Mouse (Mus musculus): ENCODE measurements around the gene Pakap.
A peak's percentile ranks its signal among the peaks of the same experiment; 100 is the strongest.

The Pakap gene

DNA sequence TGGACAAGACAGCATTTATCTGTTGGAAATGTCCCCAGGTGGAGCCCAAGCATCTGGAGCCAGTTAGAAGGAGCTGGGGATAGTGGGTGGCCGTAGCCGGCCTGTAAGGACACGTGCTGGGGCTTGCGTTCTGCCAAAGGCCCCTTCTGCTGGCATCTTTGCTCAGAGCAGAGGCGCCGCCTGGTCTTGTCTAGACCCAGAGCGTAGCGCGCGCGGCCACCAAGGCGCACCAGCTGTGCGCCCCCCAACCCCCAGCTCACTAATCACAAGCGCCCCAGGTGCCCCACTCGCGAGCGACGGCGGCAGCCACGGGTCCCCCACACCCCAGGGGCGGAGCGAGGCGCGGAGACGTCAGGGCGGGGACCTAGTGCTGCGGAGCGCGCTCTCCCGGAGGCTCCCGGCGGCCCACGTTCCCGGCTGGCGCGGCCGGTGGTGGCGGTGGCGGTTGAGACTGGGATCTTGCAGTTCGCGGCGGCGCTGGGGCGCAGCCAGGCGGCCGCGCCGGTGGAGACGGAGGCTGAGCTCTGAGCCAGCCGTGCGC is at the start of gene Pakap:
Gene Pakap (plus strand): TSS at position 514 of the 541 bp plus-strand sequence.
- peak; percentile 81 for DNase-seq (ENCODE audit: low read depth)

DNA sequence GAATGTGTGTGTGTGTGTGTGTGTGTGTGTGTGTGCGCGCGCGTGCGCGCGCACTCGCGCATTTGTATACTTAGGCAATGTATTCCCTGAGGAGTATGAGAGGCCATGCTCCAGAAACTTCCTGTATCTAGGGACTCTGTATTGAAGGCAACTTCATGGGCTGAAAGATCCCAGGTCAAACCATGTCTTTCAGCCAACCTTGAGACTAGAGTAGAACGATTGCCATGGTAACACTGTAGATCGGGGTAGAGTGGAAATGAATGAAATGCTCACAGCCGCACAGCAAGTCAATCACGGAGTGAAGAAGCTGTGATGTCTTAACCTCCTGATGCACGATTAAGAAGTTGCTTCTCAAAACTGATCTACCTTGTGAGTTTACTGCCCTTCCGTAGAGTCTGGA is 44.5 kb upstream of the Pakap start:
- DNase-seq (ENCODE audit: low read depth): no peak

DNA sequence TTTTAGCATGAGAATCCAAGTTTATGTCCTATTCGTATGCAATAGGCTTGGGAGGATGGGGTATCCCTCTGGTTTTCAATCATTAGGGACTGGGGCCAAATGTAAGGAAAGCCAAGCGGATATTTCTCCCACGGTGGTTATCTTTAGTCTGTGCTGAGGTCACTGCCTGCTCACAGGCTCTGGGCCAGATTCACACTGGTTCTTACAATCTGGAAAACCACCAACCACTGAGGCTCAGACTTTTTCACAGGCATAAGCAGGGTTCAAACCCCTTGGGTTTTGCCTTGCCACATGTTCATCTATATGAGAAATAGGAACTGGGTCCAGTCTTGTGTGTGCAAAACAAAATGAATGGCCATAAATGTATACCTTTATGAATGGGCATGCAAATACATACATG is 43.5 kb upstream of the Pakap start:
- peak; percentile 55 for DNase-seq (ENCODE audit: low read depth)

DNA sequence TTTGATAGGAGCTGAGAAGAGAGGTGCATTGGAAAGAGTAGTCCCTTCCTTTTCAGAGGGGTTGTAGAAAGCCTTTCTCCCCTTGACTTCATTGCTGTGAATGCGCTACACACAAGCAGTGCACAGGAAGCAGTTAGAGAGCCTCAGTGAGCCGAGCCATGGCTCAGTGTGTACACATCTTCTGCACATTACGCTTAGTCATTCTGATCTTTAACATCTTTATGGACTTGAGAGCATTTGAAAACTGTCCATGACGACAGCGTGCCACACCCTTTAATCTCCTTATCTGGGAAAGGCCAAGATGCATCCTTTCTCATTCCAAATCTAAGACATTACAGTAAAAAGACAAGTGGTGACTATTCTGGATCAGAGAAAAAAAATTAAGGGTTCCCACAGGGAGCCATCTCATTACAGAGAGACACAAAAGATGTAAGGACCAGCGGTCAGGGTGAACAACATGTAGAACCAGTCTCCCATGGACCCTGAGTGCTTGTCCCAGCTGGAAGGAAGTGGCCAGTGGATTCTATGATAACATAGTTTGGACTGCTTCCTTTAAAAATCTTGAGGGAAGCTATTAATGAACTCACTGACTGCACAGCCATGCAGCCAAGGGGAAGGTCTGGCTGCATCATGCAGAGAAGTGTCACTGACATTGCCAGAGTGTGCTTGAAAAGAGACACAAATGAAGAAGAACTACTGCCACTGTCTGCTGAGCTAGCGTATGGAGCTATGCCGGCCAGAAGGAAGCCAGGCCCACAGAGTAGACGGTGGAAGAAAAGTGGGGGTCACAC is 42.6 kb upstream of the Pakap start:
- peak; percentile 32 for DNase-seq (ENCODE audit: low read depth)

DNA sequence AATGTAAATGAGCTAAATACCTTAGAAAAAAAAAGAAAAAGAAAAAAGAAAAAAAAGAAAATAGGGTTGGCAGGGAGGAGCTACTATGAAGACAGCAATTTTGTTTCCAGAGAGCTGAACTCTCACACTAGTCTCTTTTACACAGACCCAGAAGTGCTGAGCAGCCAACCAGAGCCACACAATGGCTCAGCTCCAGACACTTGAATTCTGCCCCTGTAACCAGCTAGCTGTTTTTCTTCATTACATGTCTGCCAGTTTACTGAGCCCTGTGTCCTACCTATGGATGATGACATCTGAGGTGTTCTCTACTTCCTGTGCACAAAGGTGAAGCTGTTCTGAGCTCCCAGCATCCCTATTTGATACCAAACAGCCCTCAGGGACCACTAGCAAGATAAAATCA is 39.7 kb upstream of the Pakap start:
- no peak for DNase-seq (ENCODE audit: low read depth)

DNA sequence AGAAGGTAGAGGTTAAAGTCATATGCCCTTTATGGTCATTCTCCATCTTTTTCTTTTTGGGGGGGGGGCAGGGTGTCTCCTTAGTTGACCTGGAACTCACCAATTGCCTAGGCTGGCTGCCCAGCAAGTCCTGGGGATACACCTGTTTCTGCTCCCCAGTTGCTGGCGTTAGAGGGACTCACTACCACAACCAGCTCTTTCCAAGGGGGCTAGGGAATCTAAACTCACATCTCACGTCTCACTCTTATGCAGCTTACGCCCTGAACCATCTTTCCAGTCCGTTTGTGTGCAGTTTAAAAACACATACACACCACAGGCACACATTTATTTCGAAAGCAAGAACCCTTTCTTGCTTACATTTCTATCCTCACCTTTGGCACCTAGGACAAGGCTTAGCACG is 34.3 kb upstream of the Pakap start:
- no peak for DNase-seq (ENCODE audit: low read depth)

DNA sequence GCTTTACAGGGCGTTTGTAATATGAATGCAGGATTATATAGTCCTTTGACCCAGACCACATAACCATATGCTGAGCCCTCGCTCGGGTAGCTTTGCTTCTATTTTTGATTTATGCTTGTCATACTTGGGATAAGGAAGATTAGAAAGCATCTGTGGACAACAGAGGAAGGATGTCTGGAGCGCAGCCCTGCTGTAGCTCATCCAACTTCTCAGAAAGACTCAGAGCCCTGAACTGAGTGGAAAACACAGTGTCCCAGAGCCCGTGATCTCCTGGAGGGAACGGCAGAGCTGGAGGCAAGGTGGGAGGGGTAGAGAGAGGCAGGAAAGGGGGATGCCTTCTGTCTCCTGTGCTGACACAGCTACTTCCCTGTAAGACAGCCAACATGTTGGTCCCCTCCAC is 33.7 kb upstream of the Pakap start:
- DNase-seq (ENCODE audit: low read depth): no peak

DNA sequence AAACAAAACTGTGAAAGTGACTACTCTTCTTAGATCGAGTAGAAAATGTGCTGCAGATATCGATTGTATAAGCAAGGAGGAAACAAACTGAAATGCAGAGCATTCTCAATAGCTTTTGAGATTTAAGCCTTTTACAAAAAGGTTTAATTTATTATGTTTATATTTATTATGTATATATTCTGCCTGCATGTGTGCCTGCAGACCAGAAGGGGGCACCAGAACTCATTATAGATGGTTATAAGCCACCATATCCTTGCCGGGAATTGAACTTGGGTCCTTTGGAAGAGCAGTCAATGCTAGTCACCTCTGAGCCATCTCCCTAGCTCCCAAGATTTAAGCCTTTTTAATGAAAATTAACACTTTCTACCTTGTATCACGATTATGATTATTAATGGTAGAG is 32.9 kb upstream of the Pakap start:
- DNase-seq (ENCODE audit: low read depth): no peak

DNA sequence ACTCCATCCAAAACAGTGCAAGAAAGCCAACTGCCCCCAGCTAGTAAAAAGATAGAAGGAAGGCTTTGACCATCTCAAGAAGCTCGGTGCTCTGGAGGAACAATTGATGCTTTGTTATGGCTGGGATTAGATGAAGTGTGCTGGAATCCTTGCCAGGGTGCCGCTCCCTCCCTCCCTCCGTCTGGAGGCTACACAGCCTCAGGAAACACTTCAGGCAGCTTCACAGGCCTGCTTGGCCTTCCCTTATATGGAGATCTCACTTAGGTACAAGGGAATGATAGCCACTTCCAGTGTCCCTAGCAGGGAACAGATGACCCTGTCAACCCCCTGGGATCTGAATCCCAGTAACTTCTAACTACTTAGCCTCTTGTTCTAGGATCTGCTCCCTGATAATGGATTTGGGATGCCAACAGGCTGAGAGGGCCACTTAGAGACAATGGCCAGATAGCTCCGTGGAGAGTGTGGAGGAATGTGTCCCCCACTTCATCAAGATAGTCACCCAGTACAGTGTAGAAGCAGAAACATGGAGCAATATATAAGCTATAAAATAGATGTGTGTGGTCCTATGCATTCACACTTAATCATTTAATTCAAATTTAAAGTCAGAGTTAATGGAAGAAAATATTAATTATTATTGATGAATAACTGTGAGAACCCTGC is 29.8 kb upstream of the Pakap start:
- peak; percentile 86 for DNase-seq (ENCODE audit: low read depth)

DNA sequence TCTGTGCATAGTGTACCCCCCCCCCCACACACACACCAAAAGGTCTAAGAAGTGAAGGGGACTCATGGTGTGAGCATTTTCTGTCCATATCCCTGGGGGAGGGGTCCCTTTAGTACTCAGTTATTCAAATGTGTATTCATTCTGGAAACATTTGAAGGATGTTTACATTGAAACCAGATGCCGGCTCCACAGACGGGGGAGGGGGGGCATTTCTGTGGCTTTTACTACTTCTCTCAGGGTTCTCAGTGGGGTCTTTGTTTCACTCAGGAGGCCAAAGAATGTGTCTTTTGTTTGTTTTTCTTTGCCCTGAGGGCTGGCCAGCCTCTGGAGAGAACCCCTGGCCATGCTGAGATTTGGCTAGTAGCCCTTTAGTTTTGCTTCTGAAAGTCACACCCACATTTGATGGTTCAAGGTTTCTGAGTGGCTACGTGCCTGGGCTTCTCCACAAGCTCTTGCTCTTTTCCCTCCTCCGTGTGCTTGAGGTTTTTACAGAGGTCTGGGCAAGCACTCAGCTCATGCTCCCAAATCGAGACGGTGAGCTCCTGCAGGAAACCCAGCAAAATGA is 24.2 kb upstream of the Pakap start:
- peak; percentile 99 for DNase-seq (ENCODE audit: low read depth)

DNA sequence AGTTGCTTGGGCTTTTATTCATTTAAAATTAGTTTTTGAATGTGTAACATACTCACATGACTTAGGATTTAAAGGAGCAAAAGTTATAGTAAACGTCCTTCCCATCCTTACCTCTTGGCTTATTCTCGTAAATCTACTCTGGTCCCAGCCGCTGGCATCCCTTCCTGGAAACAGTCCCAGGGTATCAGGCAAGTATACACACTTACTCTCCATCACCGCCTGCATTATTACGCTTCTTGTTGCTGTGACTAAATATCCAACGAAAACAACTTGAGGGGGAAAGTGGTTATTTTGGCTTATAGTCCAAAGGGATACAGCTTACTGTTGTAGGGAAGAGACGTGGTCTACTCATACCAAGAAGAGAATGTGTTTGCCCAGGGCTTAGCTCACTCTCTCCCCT is 20.2 kb upstream of the Pakap start:
- peak; percentile 61 for DNase-seq (ENCODE audit: low read depth)

DNA sequence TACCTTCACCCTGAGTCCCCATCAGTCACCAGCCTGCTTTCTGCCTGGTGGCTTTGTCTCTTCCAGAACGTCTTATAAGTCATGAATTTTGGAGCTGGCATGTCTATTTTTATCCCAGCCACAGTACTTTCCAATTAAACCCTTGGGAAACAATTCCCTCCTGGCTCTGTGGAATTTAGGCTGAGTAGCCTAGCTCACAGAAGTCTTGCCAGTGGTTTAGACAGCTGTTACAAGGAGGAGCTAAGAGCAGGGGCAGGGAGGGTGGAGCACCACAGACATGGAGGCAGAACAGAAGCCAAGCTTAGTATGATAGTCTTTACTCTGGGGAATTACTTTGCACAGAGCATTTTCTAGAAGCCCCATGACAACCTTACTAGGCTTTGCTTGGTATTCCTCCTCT is 17.8 kb upstream of the Pakap start:
- peak; percentile 80 for DNase-seq (ENCODE audit: low read depth)

DNA sequence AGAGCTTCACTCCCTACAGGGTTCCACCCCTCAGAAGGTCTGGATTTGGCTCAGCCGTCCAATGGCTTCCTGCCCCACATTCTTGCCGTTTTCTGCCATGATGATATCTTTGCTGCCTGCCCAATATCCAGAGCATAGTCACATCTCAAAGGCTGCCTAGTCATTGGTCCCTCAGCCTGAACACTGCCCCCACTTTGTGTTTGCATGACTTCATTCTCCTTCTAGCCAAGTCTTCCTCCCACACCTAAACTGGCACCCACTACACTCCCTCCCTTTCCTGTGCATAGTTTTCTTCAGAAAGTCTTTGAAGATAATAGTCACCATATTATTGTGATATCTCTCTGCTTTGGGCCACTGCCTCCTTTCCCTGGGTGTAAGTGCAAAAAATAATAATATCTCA is 10.9 kb upstream of the Pakap start:
- no peak for DNase-seq (ENCODE audit: low read depth)

DNA sequence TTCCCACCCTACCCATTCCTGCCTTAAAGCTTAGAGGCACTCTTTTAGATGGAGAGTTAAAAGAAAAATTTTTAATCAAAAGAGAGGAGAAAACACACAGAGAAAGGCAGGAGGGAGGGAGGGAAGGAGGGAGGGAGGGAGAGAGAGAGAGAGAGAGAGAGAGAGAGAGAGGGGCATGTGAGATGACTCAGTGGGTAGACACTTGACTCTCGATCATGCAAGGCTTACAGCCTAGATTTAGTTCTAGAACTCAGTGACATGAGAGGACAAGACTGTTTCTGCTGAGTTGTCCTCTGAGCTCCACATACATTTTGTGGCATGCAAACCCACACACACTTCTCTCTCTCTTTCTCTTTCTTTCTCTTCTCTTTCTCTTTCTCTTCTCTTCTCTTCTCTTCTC is 8.5 kb upstream of the Pakap start:
- peak; percentile 58 for DNase-seq (ENCODE audit: low read depth)

DNA sequence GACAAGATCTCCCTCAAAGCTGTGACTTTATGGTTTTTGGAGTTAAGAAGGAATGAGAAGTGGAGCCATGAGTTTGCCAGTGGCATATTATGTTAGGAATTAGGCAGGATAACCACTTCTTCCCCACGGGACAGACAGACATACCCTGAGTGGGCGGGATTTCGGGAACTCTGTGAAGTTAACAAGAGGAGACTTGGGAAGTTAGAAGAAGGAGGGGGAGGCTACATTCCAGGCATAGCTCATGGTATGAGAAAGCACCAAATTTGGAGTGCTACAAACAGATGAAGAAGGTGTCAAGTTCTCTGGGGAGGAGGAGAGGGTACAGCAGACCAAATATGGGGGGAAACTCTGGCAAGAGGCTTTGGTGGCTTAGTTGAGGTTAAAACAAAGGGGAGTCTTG is 8.0 kb upstream of the Pakap start:
- peak; percentile 90 for DNase-seq (ENCODE audit: low read depth)

DNA sequence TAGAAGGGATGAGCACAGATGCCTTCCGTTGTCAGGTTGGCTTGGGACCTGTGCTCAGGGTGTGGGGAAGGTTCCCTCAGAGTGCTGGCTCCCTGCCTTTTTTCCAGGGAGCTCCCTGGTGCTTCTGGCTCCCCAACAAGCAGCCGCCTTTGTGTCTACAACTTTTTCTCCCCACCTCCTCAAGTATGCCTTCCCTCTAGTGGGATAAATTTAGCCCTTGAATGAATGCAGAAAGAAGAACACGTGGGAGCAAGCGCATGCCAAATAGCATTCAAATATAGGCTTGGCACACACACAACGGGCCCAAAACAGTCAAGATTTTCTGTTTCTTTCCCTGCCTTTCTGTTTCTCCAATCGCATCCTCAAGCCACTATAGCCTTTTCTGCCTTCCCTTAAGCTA is 6.9 kb upstream of the Pakap start:
- DNase-seq (ENCODE audit: low read depth): peak; percentile 87

DNA sequence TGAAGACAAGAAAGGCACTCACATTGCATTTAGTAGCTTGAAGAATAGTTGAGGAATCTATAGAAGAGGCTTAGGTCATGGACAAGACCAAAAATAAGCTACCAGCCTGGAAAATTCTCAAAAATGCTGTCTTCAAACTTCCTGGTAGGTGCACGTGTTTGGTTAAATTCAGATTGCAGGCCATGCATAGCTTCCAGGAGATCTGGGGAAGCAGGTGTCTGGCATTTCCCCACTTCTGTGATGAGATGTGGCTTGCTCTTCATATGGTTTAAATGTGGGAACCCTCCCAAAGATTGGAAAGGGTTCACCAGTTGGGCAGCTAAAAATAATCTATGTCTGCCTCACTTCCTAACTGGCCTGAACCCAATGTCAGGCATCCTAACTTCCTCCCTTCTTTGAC is 2.7 kb upstream of the Pakap start:
- no peak for DNase-seq (ENCODE audit: low read depth)

DNA sequence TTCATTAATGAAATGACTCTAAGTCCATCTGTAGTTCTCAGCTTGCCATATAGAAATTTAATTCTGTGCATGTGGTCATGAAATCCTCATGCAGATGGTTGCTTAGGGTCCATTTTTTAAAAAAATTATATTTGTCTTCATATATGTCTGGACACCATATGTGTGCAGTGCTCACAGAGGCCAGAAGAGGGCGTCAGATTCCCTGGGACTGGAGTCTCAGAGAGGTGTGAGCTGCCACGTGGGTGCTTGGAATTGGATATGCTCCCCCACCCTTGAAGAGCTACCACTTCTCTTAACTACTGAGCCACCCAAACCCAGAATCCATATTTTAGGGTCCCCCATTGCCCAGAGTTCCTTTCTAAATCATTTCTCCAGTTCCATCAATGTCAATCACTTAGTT is 2.2 kb upstream of the Pakap start:
- DNase-seq (ENCODE audit: low read depth): no peak

DNA sequence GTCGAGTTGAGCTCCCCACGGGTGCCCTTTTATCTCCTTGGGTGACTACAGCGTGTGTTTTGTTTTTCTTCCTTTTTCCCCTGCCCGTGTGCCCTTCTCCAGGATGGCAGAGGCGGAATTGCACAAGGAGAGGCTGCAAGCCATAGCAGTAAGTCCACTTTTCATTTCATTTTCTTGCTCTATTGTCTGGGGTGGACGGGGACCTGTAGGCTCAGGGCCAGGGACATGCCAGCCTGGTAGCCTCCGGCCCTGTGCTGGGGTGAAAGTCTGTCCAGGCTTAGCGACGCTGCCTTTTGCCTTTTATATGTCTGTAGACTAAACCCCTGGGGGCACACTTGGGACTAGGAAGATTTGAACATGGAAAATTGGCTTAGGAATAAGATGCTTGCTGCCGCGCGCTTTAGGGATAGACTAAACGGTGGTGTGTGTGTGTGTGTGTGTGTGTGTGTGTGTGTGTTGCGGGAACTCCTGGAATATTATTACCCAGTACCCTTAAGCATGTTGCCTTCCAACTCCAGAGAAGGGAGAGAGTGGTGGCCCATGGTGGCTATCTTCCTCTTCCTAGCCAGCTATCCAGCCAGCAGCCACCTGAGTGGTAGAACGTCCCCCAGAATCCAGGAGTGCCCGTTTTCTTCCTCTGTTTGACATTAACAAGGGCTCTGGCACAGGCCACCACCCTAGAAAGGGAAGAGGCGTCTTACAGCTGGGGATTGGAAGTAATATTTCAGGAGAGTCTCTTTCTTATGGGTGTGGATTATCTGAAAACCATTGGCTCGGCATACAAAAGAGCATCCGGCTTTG is 489 bp downstream of the Pakap start:
- DNase-seq (ENCODE audit: low read depth): peak; percentile 64

DNA sequence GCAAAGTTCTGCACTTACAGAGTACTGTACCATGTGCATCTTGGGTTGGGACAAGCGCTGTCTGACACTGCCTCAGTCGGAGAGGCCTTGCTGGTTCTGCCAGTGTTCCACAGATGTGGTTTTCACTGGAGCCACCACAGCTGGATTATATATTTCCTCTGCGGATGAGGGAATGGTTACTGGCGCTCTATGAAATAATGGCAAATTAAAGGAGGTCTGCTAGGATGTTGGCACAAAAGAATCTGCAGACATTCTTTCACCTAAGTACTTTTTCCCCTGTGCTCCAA is 1.0 kb downstream of the Pakap start:
- peak; percentile 48 for DNase-seq (ENCODE audit: low read depth)

DNA sequence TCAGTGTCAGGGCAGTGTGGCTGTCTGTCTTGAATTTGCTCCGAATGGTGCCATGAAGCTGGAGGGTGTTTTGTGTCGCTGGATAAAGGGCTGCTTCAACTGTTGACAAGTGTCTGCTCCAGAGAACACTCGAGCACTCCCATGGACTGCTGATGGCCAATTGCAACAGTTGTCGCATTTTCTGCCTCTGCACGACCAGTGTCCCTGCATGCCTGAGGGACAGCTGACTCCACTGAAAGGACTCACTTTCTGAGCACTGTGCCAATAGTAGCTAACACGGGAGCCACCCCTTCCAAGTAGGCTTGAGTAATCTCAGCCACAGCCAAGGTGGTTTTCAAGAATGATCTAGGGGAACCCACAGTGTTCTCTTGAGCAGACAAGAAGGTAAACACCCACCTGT is 1.7 kb downstream of the Pakap start:
- DNase-seq (ENCODE audit: low read depth): no peak

DNA sequence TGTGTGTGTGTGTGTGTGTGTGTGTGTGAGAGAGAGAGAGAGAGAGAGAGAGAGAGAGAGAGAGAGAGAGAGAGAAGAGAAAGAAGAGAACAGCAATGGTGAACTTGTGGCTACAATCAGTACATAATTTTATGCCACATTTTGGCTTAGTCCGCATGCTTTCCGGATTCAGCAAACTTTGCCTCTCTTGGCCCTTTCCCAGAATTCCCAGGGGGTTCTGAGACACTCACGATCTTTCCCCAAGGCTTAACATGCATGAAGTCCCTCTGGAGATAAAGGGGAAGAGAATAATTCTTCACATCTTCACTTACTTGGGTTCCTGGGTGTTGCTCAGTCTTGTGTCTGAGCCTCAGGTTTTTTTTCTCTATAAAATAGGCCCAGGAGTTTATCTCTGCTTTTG is 2.2 kb downstream of the Pakap start:
- DNase-seq (ENCODE audit: low read depth): no peak

DNA sequence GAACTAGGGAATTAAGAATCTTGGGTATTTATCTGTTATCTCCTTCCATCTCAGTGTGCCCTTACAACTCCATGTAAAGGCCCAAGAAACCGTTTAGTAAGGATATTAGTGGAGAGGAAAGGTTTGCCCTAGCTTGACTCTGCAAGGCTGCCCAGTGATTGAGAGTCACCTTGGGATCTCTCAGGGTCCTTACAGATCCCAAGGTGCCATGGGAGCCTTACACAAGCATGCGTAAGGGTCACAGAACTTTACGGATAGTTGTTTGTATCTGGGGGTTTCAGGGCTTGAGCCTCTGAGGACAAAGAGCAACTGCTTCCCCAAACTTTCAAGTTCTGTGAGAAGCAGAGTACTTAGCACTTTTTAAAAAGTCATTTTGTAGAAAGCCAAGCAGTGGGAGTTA is 6.2 kb downstream of the Pakap start:
- no peak for DNase-seq (ENCODE audit: low read depth)

Measured in NIH3T3 (cell line).